Mouse (Mus musculus): ENCODE data around the gene Olfr1199.

Gene Olfr1199

DNA sequence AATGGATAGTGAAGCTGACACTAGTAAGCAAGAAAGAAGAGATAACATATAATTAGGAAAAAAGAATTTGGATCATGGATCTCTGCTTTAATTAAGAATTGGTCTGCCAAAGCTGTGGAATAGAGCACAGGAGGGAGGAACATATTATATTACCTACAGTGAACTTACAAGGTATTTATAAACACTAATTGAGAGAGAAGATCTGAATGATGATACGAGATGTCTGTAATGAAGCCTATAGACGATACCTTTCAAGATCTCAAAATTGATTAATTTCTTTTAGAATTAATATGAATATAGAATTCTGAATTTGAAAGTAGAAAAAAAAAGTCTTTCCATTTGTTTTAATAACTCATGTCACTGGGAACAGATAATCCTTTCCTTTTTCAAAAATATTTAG, at the start of gene Olfr1199:
TSS of gene Olfr1199 (minus strand) at position 101 of the 400 bp plus-strand sequence.
- DNase-seq (ENCODE audit: low read depth) = no peak

- no peak for DNase-seq (ENCODE audit: low read depth)
Measured at GRCm38 (mm10) chr2:88792736-88793135, 32.5 kb upstream of the Olfr1199 start, which contains the start of gene Olfr1201. Gene Olfr1201, plus strand, starts transcription at chr2:88793036.

GRCm38 (mm10) chr2:88770388-88770787, 10.1 kb upstream of the Olfr1199 start, which contains the start of gene Olfr1200:
Gene Olfr1200, minus strand, starts transcription at chr2:88770488.
- DNase-seq (ENCODE audit: low read depth) = no peak

DNA sequence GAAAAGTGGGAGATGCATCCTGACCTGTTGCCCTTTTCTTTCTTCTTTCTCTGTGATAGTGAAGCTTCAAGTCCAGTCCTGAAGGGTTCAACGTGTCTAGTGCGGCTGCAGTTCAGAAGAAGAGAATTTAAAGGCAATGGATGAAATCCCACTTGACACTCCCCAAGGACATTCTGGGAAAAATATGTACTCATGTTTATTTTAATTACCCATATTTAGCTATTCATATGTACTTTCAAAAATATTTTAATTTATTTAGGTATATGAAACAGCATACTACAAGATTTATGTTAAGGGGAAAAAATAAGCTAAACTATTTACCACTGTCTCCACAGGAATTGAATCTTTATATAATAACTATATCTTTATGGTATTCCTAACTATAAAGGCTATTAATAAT, 9.0 kb downstream of the Olfr1199 start, which contains the start of gene Olfr1198:
TSS of gene Olfr1198 (minus strand) at position 101 of the 400 bp plus-strand sequence.
- no peak for DNase-seq (ENCODE audit: low read depth)

GRCm38 (mm10) chr2:88743379-88743778, 16.9 kb downstream of the Olfr1199 start:
- DNase-seq (ENCODE audit: low read depth) = no peak

GRCm38 (mm10) chr2:88732266-88732665, 28.0 kb downstream of the Olfr1199 start, which contains the start of gene Olfr1197:
Gene Olfr1197, minus strand, starts transcription at chr2:88732366.
- no peak for DNase-seq (ENCODE audit: low read depth)

- DNase-seq (ENCODE audit: low read depth) = no peak
Measured at GRCm38 (mm10) chr2:88704497-88704896, 55.8 kb downstream of the Olfr1199 start, which contains the start of gene Olfr1196. Gene Olfr1196, minus strand, starts transcription at chr2:88704597.
